Mouse (Mus musculus): ENCODE measurements around the gene Esyt1. TPM values are rescaled to one million over a fixed set of nuclear protein-coding genes. Genes with fewer than 3 reads are reported as not detected.
"Not testable (repeated sequence)": the region's sequence is repeated elsewhere in the genome, so short reads cannot be mapped to it uniquely, and the experiment has no call there.

The Esyt1 gene
- polyA plus RNA-seq, 1 experiment from 2014 or later = 26.6 TPM

DNA sequence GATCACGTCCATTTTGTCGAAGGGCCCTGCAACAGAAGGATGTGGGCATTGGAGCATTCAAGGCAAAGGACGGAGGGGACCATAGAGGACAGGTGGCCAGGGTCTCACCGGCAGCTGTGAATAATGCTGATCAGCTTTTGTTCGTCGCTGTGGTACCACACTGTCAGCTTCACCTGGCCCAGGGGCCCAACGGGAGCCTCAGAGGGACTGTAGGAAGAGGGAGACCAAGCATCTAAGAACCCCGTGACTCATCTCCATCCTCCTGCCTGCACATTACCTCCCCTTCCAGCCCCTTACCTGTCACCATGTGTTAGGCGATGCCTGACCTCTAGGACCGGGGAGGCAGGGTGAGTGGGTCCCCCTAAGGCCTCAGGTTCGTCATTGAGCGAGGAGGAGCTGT lies 13.9 kb downstream of the Esyt1 start:
- Histone ChIP-seq H3K9ac (replicated peaks) (no peak overlapping the region), H3K27me3 (peaks cover 19% of the 10 kb centered on the region), H3K4me3 (no peak overlapping the region), H3K27ac (replicated peaks) (no peak overlapping the region), H3K4me2 (replicated peaks) (no peak overlapping the region), H3K9me3 (no peaks in the 10 kb centered on the region), H3K4me1 (no peaks in the 10 kb centered on the region), H3K36me3 (peaks cover 15% of the 10 kb centered on the region; the same call in 1 of the 2 replicates)
- 85% methylated on average over 12 of the region's 12 CpGs for WGBS
- no peak for ATAC-seq (ENCODE audit: low FRiP score, low read depth)

DNA sequence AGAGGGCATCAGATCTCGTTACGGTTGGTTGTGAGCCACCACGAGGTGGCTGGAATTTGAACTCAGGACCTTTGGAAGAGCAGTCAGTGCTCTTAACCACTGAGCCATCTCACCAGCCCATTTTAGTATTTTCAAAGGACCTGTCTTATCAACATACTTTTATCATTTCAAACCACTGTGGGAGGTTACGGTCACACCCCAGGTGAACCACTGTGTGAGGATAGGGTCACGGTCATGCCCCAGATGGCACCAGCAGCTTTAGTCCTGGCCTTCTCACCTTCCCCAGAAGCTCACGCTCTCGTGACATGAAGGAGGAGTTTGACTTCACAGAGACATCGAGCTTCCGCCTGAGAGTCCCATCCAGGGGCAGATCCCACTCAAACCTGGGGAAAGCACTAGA lies 14.5 kb downstream of the Esyt1 start:
- 90% methylated on average over 9 of the region's 9 CpGs for WGBS

DNA sequence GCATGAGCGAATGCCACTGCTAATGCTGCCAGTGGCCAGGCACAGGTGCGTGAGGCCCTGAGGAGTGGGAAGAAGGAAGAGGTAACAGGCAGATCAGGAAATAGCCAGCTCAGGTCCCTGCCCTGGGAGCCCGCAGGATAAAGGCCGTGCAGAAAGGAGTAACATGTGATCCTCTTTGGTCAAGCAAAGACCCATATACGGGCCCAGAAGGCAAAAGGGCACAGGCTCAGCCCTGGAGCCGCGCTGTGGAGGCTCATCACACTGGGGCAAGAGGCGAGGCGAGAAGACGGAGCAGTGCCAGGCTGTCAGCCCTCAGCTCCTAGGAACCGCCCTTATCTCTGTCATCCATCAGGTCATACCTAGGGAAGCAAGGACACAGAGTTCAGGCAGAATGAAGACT lies 15.4 kb downstream of the Esyt1 start:
- no peak overlapping the region for H3K4me3 ChIP-seq
- H3K27ac ChIP-seq (replicated peaks) = no peak overlapping the region
- H3K4me1 ChIP-seq = no peaks in the 10 kb centered on the region
- ATAC-seq (ENCODE audit: low FRiP score, low read depth) = no peak
- H3K4me2 ChIP-seq (replicated peaks) = no peak overlapping the region
- peaks cover 5% of the 10 kb centered on the region for H3K27me3 ChIP-seq
- WGBS = 86% methylated on average over 11 of the region's 11 CpGs
- no peak overlapping the region for H3K9ac ChIP-seq (replicated peaks)
- 0 out of 2 replicates have a peak, but pooled peaks cover 4% of the 10 kb centered on the region for H3K9me3 ChIP-seq
- peaks cover 15% of the 10 kb centered on the region; the same call in 1 of the 2 replicates for H3K36me3 ChIP-seq

More for the DNA sequence above, 14.5 kb downstream of the Esyt1 start:
- H3K27ac ChIP-seq (replicated peaks) = no peak overlapping the region
- H3K36me3 ChIP-seq = peaks cover 15% of the 10 kb centered on the region; the same call in 1 of the 2 replicates
- H3K4me3 ChIP-seq = no peak overlapping the region
- no peak overlapping the region for H3K9ac ChIP-seq (replicated peaks)
- no peaks in the 10 kb centered on the region for H3K9me3 ChIP-seq
- no peak overlapping the region for H3K4me2 ChIP-seq (replicated peaks)
- no peak for ATAC-seq (ENCODE audit: low FRiP score, low read depth)
- H3K4me1 ChIP-seq = no peaks in the 10 kb centered on the region
- peaks cover 13% of the 10 kb centered on the region for H3K27me3 ChIP-seq

DNA sequence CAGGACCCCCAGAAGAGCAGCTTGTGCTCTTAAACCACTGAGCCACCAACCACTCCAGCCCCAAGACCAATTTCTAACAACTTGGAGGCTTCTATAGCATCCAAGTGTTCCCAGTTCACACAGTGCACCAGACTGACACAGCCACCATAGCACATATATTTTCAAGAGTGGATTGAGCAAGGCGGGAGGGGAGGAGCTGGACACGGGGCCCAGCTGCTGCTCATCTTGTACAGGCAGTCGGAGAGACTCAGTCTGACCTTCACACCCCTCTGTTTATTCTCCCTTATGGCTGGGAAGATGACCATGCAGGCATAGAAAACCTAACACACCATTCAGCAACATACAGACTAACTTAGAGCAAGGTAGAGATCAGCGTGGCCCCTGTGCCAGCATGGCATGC lies 15.8 kb downstream of the Esyt1 start:
- WGBS = 88% methylated on average over 4 of the region's 4 CpGs
- no peak for ATAC-seq (ENCODE audit: low FRiP score, low read depth)
- 0 out of 2 replicates have a peak, but pooled peaks cover 4% of the 10 kb centered on the region for H3K9me3 ChIP-seq

DNA sequence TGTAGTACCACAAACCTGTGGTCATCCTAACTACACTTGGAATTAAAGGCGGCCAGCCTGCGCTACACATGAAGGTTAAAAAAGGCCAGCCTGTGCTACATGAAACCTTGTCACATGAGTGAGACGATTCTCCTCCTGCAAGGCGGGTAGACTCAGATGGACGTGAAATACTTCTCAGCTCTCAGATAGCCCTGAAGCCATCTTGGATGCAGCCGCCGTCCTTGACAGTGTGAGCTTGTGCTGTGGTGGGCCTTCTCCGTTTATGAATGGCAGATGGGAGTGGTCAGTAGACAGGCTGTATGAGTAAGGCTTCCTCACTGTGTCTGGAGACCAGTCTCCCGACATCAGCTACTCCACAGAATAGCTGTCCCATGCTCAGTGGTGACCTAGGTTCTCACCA lies 16.5 kb downstream of the Esyt1 start:
- H3K9ac ChIP-seq (replicated peaks) = no peak overlapping the region
- ATAC-seq (ENCODE audit: low FRiP score, low read depth) = no peak
- H3K27ac ChIP-seq (replicated peaks) = no peak overlapping the region
- H3K27me3 ChIP-seq = no peaks in the 10 kb centered on the region
- no peak overlapping the region for H3K4me2 ChIP-seq (replicated peaks)
- 0 out of 2 replicates have a peak, but pooled peaks cover 4% of the 10 kb centered on the region for H3K9me3 ChIP-seq
- no peaks in the 10 kb centered on the region for H3K4me1 ChIP-seq
- peaks cover 12% of the 10 kb centered on the region; the same call in 1 of the 2 replicates for H3K36me3 ChIP-seq
- no peak overlapping the region for H3K4me3 ChIP-seq
- WGBS = 89% methylated on average over 9 of the region's 9 CpGs

More for the DNA sequence above, 15.8 kb downstream of the Esyt1 start:
- Histone ChIP-seq H3K27me3 (peaks cover under 1% of the 10 kb centered on the region; the same call in 1 of the 2 replicates), H3K4me1 (no peaks in the 10 kb centered on the region), H3K4me2 (replicated peaks) (no peak overlapping the region), H3K4me3 (no peak overlapping the region), H3K36me3 (peaks cover 12% of the 10 kb centered on the region; the same call in 1 of the 2 replicates), H3K27ac (replicated peaks) (no peak overlapping the region), H3K9ac (replicated peaks) (no peak overlapping the region)

DNA sequence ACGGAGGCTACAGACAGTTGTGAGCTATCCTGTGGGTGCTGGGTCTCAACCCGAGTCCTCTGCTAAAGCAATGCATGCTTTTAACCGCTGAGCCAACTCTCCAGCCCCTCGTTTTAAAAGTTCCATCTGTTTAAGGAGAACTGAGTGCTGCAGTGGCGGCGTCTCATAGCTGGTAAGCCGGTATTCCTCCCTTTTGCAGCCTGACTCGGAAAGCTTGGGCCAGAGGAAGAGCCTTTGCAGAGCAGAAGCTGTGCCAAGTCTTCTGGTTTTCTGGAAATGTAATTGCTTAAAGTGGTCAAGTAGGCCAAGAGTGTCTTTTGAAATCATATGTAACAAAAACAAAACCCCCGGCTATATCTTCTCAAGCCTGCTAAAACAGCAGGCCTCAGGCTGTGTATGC lies 17.4 kb downstream of the Esyt1 start:
- 0 out of 2 replicates have a peak, but pooled peaks cover 4% of the 10 kb centered on the region for H3K9me3 ChIP-seq
- 84% methylated on average over 9 of the region's 9 CpGs for WGBS
- ATAC-seq (ENCODE audit: low FRiP score, low read depth) = no peak

DNA sequence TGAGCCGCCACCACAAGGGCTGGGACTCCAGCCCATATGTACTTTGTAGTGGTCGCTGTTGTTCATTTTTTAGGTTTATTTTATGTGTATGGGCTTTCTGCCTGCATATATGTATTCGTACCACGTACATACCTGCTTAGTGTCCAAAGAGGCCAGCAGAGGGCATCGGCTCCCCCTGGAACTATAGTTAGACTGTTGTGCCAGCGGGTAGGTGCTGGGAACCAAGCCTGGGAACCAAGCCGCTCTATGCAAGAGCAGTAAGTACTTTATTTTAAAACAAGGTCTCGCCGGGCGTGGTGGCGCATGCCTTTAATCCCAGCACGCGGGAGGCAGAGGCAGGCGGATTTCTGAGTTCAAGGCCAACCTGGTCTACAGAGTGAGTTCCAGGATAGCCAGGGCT lies 19.7 kb downstream of the Esyt1 start:
- WGBS = 93% methylated on average over 14 of the region's 14 CpGs
- no peak overlapping the region for H3K4me2 ChIP-seq (replicated peaks)

More for the DNA sequence above, 17.4 kb downstream of the Esyt1 start:
- H3K9ac ChIP-seq (replicated peaks) = no peak overlapping the region
- no peak overlapping the region for H3K4me2 ChIP-seq (replicated peaks)
- no peak overlapping the region for H3K27ac ChIP-seq (replicated peaks)
- no peak overlapping the region for H3K4me3 ChIP-seq
- no peaks in the 10 kb centered on the region for H3K4me1 ChIP-seq
- no peaks in the 10 kb centered on the region for H3K27me3 ChIP-seq
- peaks cover 12% of the 10 kb centered on the region; the same call in 1 of the 2 replicates for H3K36me3 ChIP-seq

DNA sequence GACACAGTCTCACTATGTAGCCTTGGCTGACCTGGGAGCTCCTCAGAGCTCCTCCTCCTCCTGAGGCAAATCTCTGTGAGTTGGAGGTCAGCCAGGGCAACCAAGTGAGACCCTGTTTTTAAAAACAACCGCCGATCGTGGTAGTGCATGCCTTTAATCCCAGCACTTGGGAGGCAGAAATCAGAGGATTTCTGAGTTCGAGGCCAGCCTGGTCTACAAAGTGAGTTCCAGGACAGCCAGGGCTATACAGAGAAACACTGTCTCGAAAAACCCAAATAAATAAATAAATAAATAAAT lies 20.4 kb downstream of the Esyt1 start:
- H3K4me1 ChIP-seq; H3K4me2 ChIP-seq (replicated peaks); H3K27me3 ChIP-seq; H3K27ac ChIP-seq (replicated peaks); ATAC-seq (ENCODE audit: low FRiP score, low read depth); H3K9me3 ChIP-seq; H3K4me3 ChIP-seq; H3K36me3 ChIP-seq; H3K9ac ChIP-seq (replicated peaks): not testable (repeated sequence)
- 88% methylated on average over 5 of the region's 5 CpGs for WGBS

More for the DNA sequence above, 19.7 kb downstream of the Esyt1 start:
- no peak for ATAC-seq (ENCODE audit: low FRiP score, low read depth)
- Histone ChIP-seq H3K4me3 (no peak overlapping the region), H3K4me1 (no peaks in the 10 kb centered on the region), H3K27me3 (no peaks in the 10 kb centered on the region), H3K36me3 (peaks cover 12% of the 10 kb centered on the region; the same call in 1 of the 2 replicates), H3K9me3 (0 out of 2 replicates have a peak, but pooled peaks cover 4% of the 10 kb centered on the region), H3K9ac (replicated peaks) (no peak overlapping the region), H3K27ac (replicated peaks) (no peak overlapping the region)

DNA sequence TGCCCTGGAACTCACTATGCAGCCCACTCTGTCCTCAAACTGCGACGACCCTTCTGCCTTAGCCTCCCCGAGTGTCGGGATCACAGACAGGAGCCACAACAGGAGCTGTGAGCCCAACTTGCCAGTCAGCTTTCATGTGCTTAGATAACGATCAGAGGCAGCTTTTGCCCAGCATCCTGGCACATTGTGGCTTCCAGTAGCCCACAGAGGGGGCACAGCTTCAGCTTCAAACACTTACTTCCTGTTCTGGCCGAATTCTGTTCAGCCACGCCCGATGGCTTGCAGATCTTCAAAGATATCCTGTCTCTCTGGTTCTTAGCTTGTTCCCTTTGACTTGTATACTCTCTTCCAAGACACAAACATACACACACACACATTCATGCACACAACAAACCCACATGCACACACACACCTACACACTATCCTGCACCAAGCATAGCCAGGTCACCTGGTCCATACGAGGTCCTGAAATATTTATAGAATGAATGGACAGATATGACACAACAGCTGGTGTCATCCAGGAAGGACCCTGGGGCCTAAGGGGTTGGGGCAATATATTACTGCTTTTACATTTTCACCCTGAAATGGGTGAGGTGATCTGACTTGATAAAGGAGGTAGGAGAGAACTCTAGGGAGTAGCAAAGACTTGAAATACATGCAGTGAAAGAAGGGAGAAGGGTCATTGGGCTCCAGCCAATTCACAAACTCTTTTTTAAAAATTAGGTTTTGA lies 20.9 kb downstream of the Esyt1 start:
- ATAC-seq (ENCODE audit: low FRiP score, low read depth) = no peak
- Histone ChIP-seq H3K36me3 (0 out of 2 replicates have a peak, but pooled peaks cover 2% of the 10 kb centered on the region), H3K4me1 (no peaks in the 10 kb centered on the region), H3K4me2 (replicated peaks) (no peak overlapping the region), H3K27me3 (no peaks in the 10 kb centered on the region), H3K9ac (replicated peaks) (no peak overlapping the region), H3K27ac (replicated peaks) (no peak overlapping the region), H3K4me3 (no peak overlapping the region), H3K9me3 (0 out of 2 replicates have a peak, but pooled peaks cover 4% of the 10 kb centered on the region)
- WGBS = 87% methylated on average over 9 of the region's 9 CpGs

DNA sequence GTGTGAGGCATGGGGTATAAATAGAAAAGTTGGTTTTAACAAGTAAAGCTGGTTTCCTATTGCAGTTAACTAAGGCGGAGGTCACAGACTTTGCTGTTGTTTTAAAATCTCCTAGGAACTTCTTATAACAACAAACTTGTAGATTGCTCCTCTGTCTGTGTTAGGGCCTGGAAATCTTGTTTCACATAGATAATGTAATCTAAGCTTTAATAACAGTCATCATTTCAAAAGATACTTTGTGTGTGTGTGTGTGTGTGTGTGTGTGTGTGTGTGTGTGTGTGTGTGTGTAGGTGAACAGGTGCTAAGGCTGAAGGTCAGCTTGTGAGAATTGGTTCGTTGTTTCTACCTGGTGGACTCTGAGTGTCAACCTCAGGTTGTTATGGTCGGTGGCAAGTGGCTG lies 21.7 kb downstream of the Esyt1 start:
- WGBS = 82% methylated on average over 3 of the region's 3 CpGs
- H3K9ac ChIP-seq (replicated peaks) = no peak overlapping the region
- H3K4me2 ChIP-seq (replicated peaks) = no peak overlapping the region
- no peak overlapping the region for H3K4me3 ChIP-seq
- no peaks in the 10 kb centered on the region for H3K27me3 ChIP-seq
- H3K9me3 ChIP-seq = 0 out of 2 replicates have a peak, but pooled peaks cover 4% of the 10 kb centered on the region
- peaks cover 6% of the 10 kb centered on the region for H3K4me1 ChIP-seq
- no peak overlapping the region for H3K27ac ChIP-seq (replicated peaks)
- H3K36me3 ChIP-seq = no peaks in the 10 kb centered on the region
- ATAC-seq (ENCODE audit: low FRiP score, low read depth) = no peak

DNA sequence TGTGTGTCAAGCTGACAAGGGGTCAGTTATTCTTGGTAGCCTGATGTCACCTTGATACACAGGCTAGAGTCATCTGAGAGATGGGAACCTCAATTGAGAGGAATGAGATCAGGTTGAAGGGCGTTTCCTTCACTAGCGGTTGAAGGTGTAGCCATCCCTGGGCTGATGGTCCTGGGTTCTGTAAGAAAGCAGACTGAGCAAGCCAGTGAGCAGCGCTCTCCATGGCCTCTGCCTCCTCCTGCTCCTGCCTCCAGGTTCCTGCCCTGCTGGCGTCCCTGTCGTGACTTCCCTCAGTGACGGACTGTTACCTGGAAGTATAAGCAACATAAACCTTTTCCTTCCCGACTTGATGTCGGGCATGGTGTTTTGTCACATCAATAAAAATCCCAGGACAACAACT lies 22.1 kb downstream of the Esyt1 start:
- Histone ChIP-seq H3K9me3 (0 out of 2 replicates have a peak, but pooled peaks cover 4% of the 10 kb centered on the region), H3K4me3 (no peak overlapping the region), H3K4me2 (replicated peaks) (no peak overlapping the region), H3K4me1 (peaks cover 6% of the 10 kb centered on the region), H3K27me3 (no peaks in the 10 kb centered on the region), H3K27ac (replicated peaks) (no peak overlapping the region), H3K9ac (replicated peaks) (no peak overlapping the region), H3K36me3 (no peaks in the 10 kb centered on the region)
- WGBS = 81% methylated on average over 8 of the region's 8 CpGs
- no peak for ATAC-seq (ENCODE audit: low FRiP score, low read depth)

DNA sequence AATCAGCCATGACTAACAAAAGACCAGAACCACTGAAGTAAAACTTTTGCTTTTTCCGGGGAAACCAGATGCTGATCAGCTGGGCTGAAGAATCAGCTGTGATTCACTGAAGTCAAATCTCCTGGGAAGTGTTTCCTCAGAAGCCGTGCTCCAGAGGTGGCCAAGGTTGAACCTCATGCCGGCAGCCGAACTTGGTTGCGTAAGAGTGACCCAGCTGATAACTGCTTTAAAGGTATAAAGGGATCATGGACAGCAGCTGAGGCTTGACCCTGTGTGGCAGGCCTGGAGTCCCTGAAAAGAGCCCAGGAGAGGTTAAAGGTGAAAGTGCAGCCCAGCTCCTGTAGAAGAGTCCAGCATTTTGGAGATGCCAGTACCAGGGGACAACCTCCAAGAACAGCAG lies 23.3 kb downstream of the Esyt1 start:
- ATAC-seq (ENCODE audit: low FRiP score, low read depth) = no peak
- H3K4me1 ChIP-seq = peaks cover 12% of the 10 kb centered on the region
- H3K27ac ChIP-seq (replicated peaks) = no peak overlapping the region
- 0 out of 2 replicates have a peak, but pooled peaks cover 4% of the 10 kb centered on the region for H3K9me3 ChIP-seq
- no peaks in the 10 kb centered on the region for H3K27me3 ChIP-seq
- no peak overlapping the region for H3K9ac ChIP-seq (replicated peaks)
- no peaks in the 10 kb centered on the region for H3K36me3 ChIP-seq
- no peak overlapping the region for H3K4me2 ChIP-seq (replicated peaks)
- H3K4me3 ChIP-seq = no peak overlapping the region
- WGBS = 78% methylated on average over 5 of the region's 5 CpGs

All from midbrain, embryonic 12.5 days (tissue).